Mouse (Mus musculus): Measurements from ENCODE around the gene Tomm22.

- no peak for TF ChIP-seq GATA1 (IDR thresholded peaks at IDR 0.05; ENCODE audit: borderline replicate concordance, low read length)
- TF ChIP-seq FLI1 (IDR thresholded peaks at IDR 0.05; ENCODE audit: low read length) = no peak
Measured at GRCm38 (mm10) chr15:79690426-79691022, 19.9 kb downstream of the Tomm22 start, which contains the start of gene Gtpbp1.

All from megakaryocyte, embryonic 14.5 days (primary cell).